Mouse (Mus musculus): ENCODE measurements around the gene Blvrb. TPM values are rescaled to one million over a fixed set of nuclear protein-coding genes. Genes with fewer than 3 reads are reported as not detected.
A peak's percentile ranks its signal among the peaks of the same experiment; 100 is the strongest.

Blvrb gene
- polyA plus RNA-seq, 1 experiment from 2014 or later: 89.7 TPM

- Histone ChIP-seq H3K4me2 (ENCODE audit: low read depth, low read length) (peak overlapping the region; percentile 32), H3K4me1 (ENCODE audit: control insufficient read depth, insufficient read depth, low read length) (peaks cover 24% of the 10 kb centered on the region), H3K4me3 (ENCODE audit: low read length) (0 out of 2 replicates have a peak overlapping the region, but pooled peaks have one; percentile 80), H3K9ac (ENCODE audit: low read depth, low read length) (no peak overlapping the region), H3K27ac (ENCODE audit: low read length) (peak overlapping the region; percentile 82), H3K27me3 (replicated peaks; ENCODE audit: control insufficient read depth, insufficient read depth, low read length) (no peaks in the 10 kb centered on the region), H3K9me3 (ENCODE audit: control insufficient read depth, low read length) (no peaks in the 10 kb centered on the region), H3K36me3 (ENCODE audit: control insufficient read depth, insufficient read depth, low read length) (peaks cover 7% of the 10 kb centered on the region; the same call in 1 of the 2 replicates)
- 91% methylated on average over 2 of the region's 2 CpGs for WGBS
- ATAC-seq: no peak
These were observed 27.8 kb downstream of the Blvrb start for GRCm38 (mm10) chr7:27475596-27475995.

- H3K4me2 ChIP-seq (ENCODE audit: low read depth, low read length): peak overlapping the region; percentile 32
- peak overlapping the region; percentile 82 for H3K27ac ChIP-seq (ENCODE audit: low read length)
- no peak for ATAC-seq
- WGBS: 86% methylated on average over 14 of the region's 14 CpGs
- H3K4me3 ChIP-seq (ENCODE audit: low read length): peak overlapping the region; percentile 21
- peak overlapping the region; percentile 46 for H3K9ac ChIP-seq (ENCODE audit: low read depth, low read length)
- H3K27me3 ChIP-seq (replicated peaks; ENCODE audit: control insufficient read depth, insufficient read depth, low read length): no peaks in the 10 kb centered on the region
- H3K4me1 ChIP-seq (ENCODE audit: control insufficient read depth, insufficient read depth, low read length): peaks cover 27% of the 10 kb centered on the region
- no peaks in the 10 kb centered on the region for H3K9me3 ChIP-seq (ENCODE audit: control insufficient read depth, low read length)
- peaks cover 7% of the 10 kb centered on the region; the same call in 1 of the 2 replicates for H3K36me3 ChIP-seq (ENCODE audit: control insufficient read depth, insufficient read depth, low read length)
These were observed 28.4 kb downstream of the Blvrb start for GRCm38 (mm10) chr7:27476098-27476635.

- Histone ChIP-seq H3K4me1 (ENCODE audit: control insufficient read depth, insufficient read depth, low read length) (peaks cover 26% of the 10 kb centered on the region), H3K4me3 (ENCODE audit: low read length) (no peak overlapping the region), H3K4me2 (ENCODE audit: low read depth, low read length) (0 out of 2 replicates have a peak overlapping the region, but pooled peaks have one; percentile 9), H3K27me3 (replicated peaks; ENCODE audit: control insufficient read depth, insufficient read depth, low read length) (no peaks in the 10 kb centered on the region), H3K9me3 (ENCODE audit: control insufficient read depth, low read length) (no peaks in the 10 kb centered on the region), H3K36me3 (ENCODE audit: control insufficient read depth, insufficient read depth, low read length) (peaks cover 7% of the 10 kb centered on the region; the same call in 1 of the 2 replicates), H3K27ac (ENCODE audit: low read length) (peak overlapping the region; percentile 52), H3K9ac (ENCODE audit: low read depth, low read length) (no peak overlapping the region)
- no peak for ATAC-seq
- 80% methylated on average over 7 of the region's 7 CpGs for WGBS
These were observed 30.8 kb downstream of the Blvrb start for GRCm38 (mm10) chr7:27478561-27478960.

- Histone ChIP-seq H3K4me3 (ENCODE audit: low read length) (peak overlapping the region; percentile 41), H3K4me2 (ENCODE audit: low read depth, low read length) (peak overlapping the region; percentile 57), H3K27ac (ENCODE audit: low read length) (peak overlapping the region; percentile 86), H3K9me3 (ENCODE audit: control insufficient read depth, low read length) (no peaks in the 10 kb centered on the region), H3K9ac (ENCODE audit: low read depth, low read length) (0 out of 2 replicates have a peak overlapping the region, but pooled peaks have one; percentile 44), H3K36me3 (ENCODE audit: control insufficient read depth, insufficient read depth, low read length) (peaks cover 7% of the 10 kb centered on the region; the same call in 1 of the 2 replicates), H3K27me3 (replicated peaks; ENCODE audit: control insufficient read depth, insufficient read depth, low read length) (no peaks in the 10 kb centered on the region), H3K4me1 (ENCODE audit: control insufficient read depth, insufficient read depth, low read length) (peaks cover 26% of the 10 kb centered on the region)
- WGBS: 49% methylated on average over 1 of the region's 1 CpGs
- 0 out of 2 replicates have a peak, but pooled peaks have one; percentile 8 for ATAC-seq
These were observed 32.0 kb downstream of the Blvrb start for GRCm38 (mm10) chr7:27479750-27480149.

- Histone ChIP-seq H3K9me3 (ENCODE audit: control insufficient read depth, low read length) (no peaks in the 10 kb centered on the region), H3K4me1 (ENCODE audit: control insufficient read depth, insufficient read depth, low read length) (peaks cover 23% of the 10 kb centered on the region), H3K4me2 (ENCODE audit: low read depth, low read length) (peak overlapping the region; percentile 57), H3K27ac (ENCODE audit: low read length) (peak overlapping the region; percentile 86), H3K4me3 (ENCODE audit: low read length) (peak overlapping the region; percentile 41), H3K27me3 (replicated peaks; ENCODE audit: control insufficient read depth, insufficient read depth, low read length) (no peaks in the 10 kb centered on the region), H3K9ac (ENCODE audit: low read depth, low read length) (peak overlapping the region; percentile 64), H3K36me3 (ENCODE audit: control insufficient read depth, insufficient read depth, low read length) (peaks cover 7% of the 10 kb centered on the region; the same call in 1 of the 2 replicates)
- no peak for ATAC-seq
- WGBS: 46% methylated on average over 3 of the region's 3 CpGs
These were observed 32.7 kb downstream of the Blvrb start for GRCm38 (mm10) chr7:27480506-27480905.

- peak; percentile 9; the same call in 1 of the 2 replicates for ATAC-seq
- Histone ChIP-seq H3K9ac (ENCODE audit: low read depth, low read length) (peak overlapping the region; percentile 64), H3K27me3 (replicated peaks; ENCODE audit: control insufficient read depth, insufficient read depth, low read length) (no peaks in the 10 kb centered on the region), H3K4me3 (ENCODE audit: low read length) (peak overlapping the region; percentile 41), H3K4me2 (ENCODE audit: low read depth, low read length) (peak overlapping the region; percentile 57), H3K9me3 (ENCODE audit: control insufficient read depth, low read length) (no peaks in the 10 kb centered on the region), H3K27ac (ENCODE audit: low read length) (peak overlapping the region; percentile 86), H3K4me1 (ENCODE audit: control insufficient read depth, insufficient read depth, low read length) (peaks cover 21% of the 10 kb centered on the region), H3K36me3 (ENCODE audit: control insufficient read depth, insufficient read depth, low read length) (peaks cover 7% of the 10 kb centered on the region; the same call in 1 of the 2 replicates)
- WGBS: 8% methylated on average over 10 of the region's 11 CpGs
These were observed 33.3 kb downstream of the Blvrb start for GRCm38 (mm10) chr7:27480927-27481626.

GRCm38 (mm10) chr7:27481627-27481969 lies 33.8 kb downstream of the Blvrb start:
- H3K36me3 ChIP-seq (ENCODE audit: control insufficient read depth, insufficient read depth, low read length): peaks cover 3% of the 10 kb centered on the region; the same call in 1 of the 2 replicates
- peak overlapping the region; percentile 41 for H3K4me3 ChIP-seq (ENCODE audit: low read length)
- H3K27ac ChIP-seq (ENCODE audit: low read length): peak overlapping the region; percentile 86
- H3K9ac ChIP-seq (ENCODE audit: low read depth, low read length): peak overlapping the region; percentile 64
- WGBS: 0% methylated on average over 9 of the region's 12 CpGs
- peak; percentile 96 for ATAC-seq
- H3K4me2 ChIP-seq (ENCODE audit: low read depth, low read length): peak overlapping the region; percentile 57
- no peaks in the 10 kb centered on the region for H3K27me3 ChIP-seq (replicated peaks; ENCODE audit: control insufficient read depth, insufficient read depth, low read length)
- H3K9me3 ChIP-seq (ENCODE audit: control insufficient read depth, low read length): no peaks in the 10 kb centered on the region
- H3K4me1 ChIP-seq (ENCODE audit: control insufficient read depth, insufficient read depth, low read length): peaks cover 21% of the 10 kb centered on the region

GRCm38 (mm10) chr7:27483860-27484259 lies 36.1 kb downstream of the Blvrb start:
- Histone ChIP-seq H3K9me3 (ENCODE audit: control insufficient read depth, low read length) (no peaks in the 10 kb centered on the region), H3K4me2 (ENCODE audit: low read depth, low read length) (no peak overlapping the region), H3K27me3 (replicated peaks; ENCODE audit: control insufficient read depth, insufficient read depth, low read length) (no peaks in the 10 kb centered on the region), H3K9ac (ENCODE audit: low read depth, low read length) (no peak overlapping the region), H3K36me3 (ENCODE audit: control insufficient read depth, insufficient read depth, low read length) (no peaks in the 10 kb centered on the region), H3K4me3 (ENCODE audit: low read length) (no peak overlapping the region), H3K27ac (ENCODE audit: low read length) (no peak overlapping the region), H3K4me1 (ENCODE audit: control insufficient read depth, insufficient read depth, low read length) (peaks cover 17% of the 10 kb centered on the region)
- ATAC-seq: no peak
- 84% methylated on average over 4 of the region's 4 CpGs for WGBS

GRCm38 (mm10) chr7:27486102-27486769 lies 38.5 kb downstream of the Blvrb start:
- peaks cover 31% of the 10 kb centered on the region for H3K4me1 ChIP-seq (ENCODE audit: control insufficient read depth, insufficient read depth, low read length)
- peak overlapping the region; percentile 76 for H3K4me2 ChIP-seq (ENCODE audit: low read depth, low read length)
- no peaks in the 10 kb centered on the region for H3K27me3 ChIP-seq (replicated peaks; ENCODE audit: control insufficient read depth, insufficient read depth, low read length)
- no peak for ATAC-seq
- peak overlapping the region; percentile 82 for H3K4me3 ChIP-seq (ENCODE audit: low read length)
- H3K9ac ChIP-seq (ENCODE audit: low read depth, low read length): peak overlapping the region; percentile 94
- WGBS: 4% methylated on average over 13 of the region's 13 CpGs
- no peaks in the 10 kb centered on the region for H3K9me3 ChIP-seq (ENCODE audit: control insufficient read depth, low read length)
- peak overlapping the region; percentile 91 for H3K27ac ChIP-seq (ENCODE audit: low read length)
- 0 out of 2 replicates have a peak, but pooled peaks cover 3% of the 10 kb centered on the region for H3K36me3 ChIP-seq (ENCODE audit: control insufficient read depth, insufficient read depth, low read length)
